Mouse (Mus musculus) megakaryocyte, embryonic 14.5 days (primary cell): Measurements from ENCODE around the gene Rpl13a.

Experiments
- FLI1 ChIP-seq: IDR thresholded peaks from 2 replicates; pipeline ENCODE4 v1.6.1; 2012; ENCODE audit warnings: low read length, inconsistent platforms, mixed read lengths
- GATA1 ChIP-seq: IDR thresholded peaks from 3 replicates; pipeline ENCODE4 v1.6.1; 2012; ENCODE audit warnings: mixed read lengths, low read length, inconsistent platforms, borderline replicate concordance

GRCm38 (mm10) chr7:45100046-45100445 is 28.5 kb downstream of the Rpl13a start:
- TF ChIP-seq GATA1 (no peak), FLI1 (no peak)
